Mouse (Mus musculus) sigmoid colon, adult 10 weeks (tissue): ENCODE data around the gene Zscan22. TPM values are rescaled to one million over a fixed set of nuclear protein-coding genes. Genes with fewer than 3 reads are reported as not detected.

Experiments used
- polyA plus RNA-seq: library from polyadenylated mRNA; stranded (reverse); fragments of 350-450 nt; fragmentation: Illumina TruSeq; extraction: RNeasy Lipid Tissue Mini Kit (QIAGEN cat#74804); gene quantifications from one replicate; pipeline ENCODE4 v1.2.3, GENCODE M21; 2014; ENCODE audit warnings: low read depth, low replicate concordance

The Zscan22 gene
- polyA plus RNA-seq: 4.5 TPM

DNA sequence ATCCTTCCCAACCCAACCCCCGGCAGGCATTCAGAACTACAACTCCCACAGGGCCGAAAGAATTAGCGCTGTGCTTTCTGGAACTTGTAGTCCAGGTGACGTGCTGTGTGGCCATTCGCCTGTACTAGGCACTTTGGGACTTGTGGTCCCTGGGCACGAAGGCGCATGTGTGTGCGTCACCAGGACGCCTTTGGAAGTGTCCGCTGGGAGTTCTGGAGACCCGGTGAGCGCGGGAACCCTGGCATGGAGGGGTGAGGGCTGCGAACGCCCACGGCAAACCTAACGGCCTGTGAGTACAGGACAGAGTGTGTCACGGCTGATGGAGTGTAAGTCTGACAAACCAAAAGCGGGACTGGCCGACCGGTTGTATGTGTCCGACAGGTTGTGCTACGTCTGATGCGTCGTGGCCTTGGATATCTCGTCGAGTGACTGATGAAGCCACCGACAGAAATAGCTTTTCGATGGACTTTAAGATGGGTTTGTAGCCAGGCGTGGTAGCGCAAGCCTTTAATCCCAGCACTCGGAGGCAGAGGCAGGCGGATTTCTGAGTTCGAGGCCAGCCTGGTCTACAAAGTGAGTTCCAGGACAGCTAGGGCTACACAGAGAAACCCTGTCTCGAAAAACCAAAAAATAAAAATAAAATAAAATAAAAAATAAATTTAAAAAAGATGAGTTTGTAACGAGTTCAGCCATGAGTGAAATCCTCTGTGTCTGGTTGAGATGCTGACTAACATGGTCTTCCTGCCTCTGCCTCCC is at the start of gene Zscan22:
TSS of gene Zscan22 (plus strand) at position 161 of the 756 bp plus-strand sequence.

DNA sequence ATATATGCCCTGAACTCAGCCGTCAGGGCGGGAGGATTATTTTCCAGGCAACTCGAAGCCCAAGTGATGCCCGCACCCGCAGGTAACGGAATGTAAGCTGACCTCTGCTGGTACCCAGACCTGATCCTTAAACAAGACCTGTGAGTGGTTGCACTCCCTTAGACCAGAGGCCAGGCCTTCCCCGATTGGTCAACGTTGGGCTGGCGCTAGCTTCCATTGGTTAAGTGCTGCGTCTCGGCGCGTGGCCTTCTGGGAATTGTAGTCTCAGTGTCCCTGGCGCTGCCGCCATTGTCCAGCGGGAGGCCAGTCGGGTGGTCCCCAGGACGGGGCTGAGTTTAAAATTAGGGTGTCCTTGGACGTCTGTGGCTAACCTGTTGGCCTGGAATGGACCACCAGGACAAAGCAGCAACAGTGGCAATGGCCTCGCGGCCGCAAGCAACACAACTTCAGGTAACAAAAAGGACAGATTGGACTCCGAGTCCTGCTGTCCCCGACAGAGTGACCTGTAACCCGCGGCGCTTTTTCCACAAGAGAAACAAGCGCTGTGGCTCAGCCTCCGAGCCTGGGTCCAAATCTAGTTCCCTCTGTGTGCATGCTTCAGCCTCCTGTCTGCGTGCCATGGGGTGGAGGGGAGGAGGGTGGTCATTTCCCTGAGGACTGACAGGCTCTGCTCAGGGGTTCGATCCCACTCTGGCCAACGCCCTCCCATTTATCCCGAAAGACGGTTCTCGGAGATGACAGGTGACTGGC is 16.5 kb upstream of the Zscan22 start, which contains the start of gene Zfp128:
TSS of gene Zfp128 (plus strand) at position 267 of the 750 bp plus-strand sequence.

DNA sequence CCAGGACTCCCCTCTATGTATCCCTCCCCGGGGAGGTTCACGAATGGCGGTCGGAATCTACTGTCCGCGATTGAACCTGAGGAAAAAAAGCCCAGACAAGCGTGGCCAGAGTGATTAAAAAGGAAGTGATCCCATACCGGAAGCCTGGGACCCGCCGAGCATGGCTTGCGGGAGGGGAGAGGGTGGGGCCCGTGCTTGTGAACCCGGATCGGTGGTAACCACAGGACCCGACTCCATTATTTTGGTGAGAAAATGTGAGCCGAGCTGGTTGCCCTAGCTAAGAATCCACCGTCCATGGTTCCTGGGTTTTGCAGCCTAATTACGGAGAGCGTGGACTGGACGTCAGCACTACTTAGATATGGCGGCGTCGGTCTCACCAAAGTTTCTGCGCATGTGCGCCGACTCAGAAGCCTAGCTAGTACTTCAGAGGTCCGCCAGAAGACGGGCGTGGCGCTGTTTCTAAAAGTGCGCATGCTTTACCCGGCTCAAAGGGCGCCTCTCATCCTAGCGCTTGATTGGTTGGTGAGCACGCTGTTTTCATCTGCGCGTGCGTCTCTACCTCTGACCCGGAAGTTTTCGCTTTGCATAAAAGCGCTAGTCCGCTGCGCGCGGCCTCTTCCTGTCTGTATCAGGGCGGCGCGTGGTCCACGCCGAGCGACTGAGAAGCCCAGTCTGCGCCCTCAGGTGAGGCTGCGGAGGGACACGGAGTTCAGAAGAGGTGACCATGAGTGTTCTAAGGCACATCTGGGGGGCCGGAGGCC is 24.3 kb downstream of the Zscan22 start, which contains the start of gene Rps5:
TSS of gene Rps5 (plus strand) at position 586 of the 761 bp plus-strand sequence.

GRCm38 (mm10) chr7:12927191-12927680 is 29.6 kb downstream of the Zscan22 start, which contains the start of gene Rnf225:
Rnf225 (plus strand) TSS chr7:12927416.

Other genes with a start within 250 kb of the Zscan22 start
- gene Vmn2r55, start 212.8 kb upstream of the Zscan22 start, polyA plus RNA-seq: not detected
- gene Vmn2r56, start 162.8 kb upstream of the Zscan22 start, polyA plus RNA-seq: not detected
- 0.85 TPM for gene Zscan18, start 94.2 kb upstream of the Zscan22 start, polyA plus RNA-seq
- gene Zfp329, start 79.0 kb upstream of the Zscan22 start, polyA plus RNA-seq: 30.5 TPM
- 39.9 TPM for gene Zfp110, start 63.1 kb upstream of the Zscan22 start, polyA plus RNA-seq
- gene Zfp128, start 16.6 kb upstream of the Zscan22 start, polyA plus RNA-seq: 3.1 TPM
- 29.4 TPM for gene Rps5, start 24.5 kb downstream of the Zscan22 start, polyA plus RNA-seq
- 0.35 TPM for gene Rnf225, start 29.6 kb downstream of the Zscan22 start, polyA plus RNA-seq
- 2.2 TPM for gene Zfp324, start 68.0 kb downstream of the Zscan22 start, polyA plus RNA-seq
- gene Zfp446, start 80.0 kb downstream of the Zscan22 start, polyA plus RNA-seq: 2.7 TPM
- gene Slc27a5, start 100.4 kb downstream of the Zscan22 start, polyA plus RNA-seq: not detected
- gene Trim28, start 101.3 kb downstream of the Zscan22 start, polyA plus RNA-seq: 16.1 TPM
- 0.54 TPM for gene Zbtb45, start 112.2 kb downstream of the Zscan22 start, polyA plus RNA-seq
- 95.3 TPM for gene Chmp2a, start 137.0 kb downstream of the Zscan22 start, polyA plus RNA-seq
- gene Ube2m, start 140.5 kb downstream of the Zscan22 start, polyA plus RNA-seq: 41.1 TPM
- gene Mzf1, start 156.9 kb downstream of the Zscan22 start, polyA plus RNA-seq: 0.79 TPM
- gene Vmn1r85, start 197.4 kb downstream of the Zscan22 start, polyA plus RNA-seq: not detected
- gene Vmn1r86, start 222.1 kb downstream of the Zscan22 start, polyA plus RNA-seq: not detected
- not detected for gene Vmn1r87, start 242.3 kb downstream of the Zscan22 start, polyA plus RNA-seq